Mouse (Mus musculus) neural tube, embryonic 12.5 days (tissue): ENCODE measurements at regions not wholly inside any gene's neighbourhood (a gene's known extent, or its start where the extent isn't known, plus 50 kb on each side); places are given as distances from the start of the nearest gene placed in this dataset.
A peak's percentile ranks its signal among the peaks of the same experiment; 100 is the strongest.

Experiments used
- ATAC-seq: fragments of 200-750 bp; cut with Nextera tagmentation; 2 replicates; pipeline ENCODE4 v1.8.0; 2017; ENCODE audit warnings: low read depth, mild to moderate bottlenecking, moderate TSS enrichment, moderate library complexity; ENCODE audit not compliant: low FRiP score
- H3K27ac ChIP-seq: fragments of 300-500 bp; sonication (generic); 2 replicates; pipeline ENCODE4 v1.5.1; 2016
- H3K27me3 ChIP-seq: fragments of 300-500 bp; sonication (generic); replicated peaks from 2 replicates; pipeline ENCODE4 v1.6.1; 2016; ENCODE audit warnings: mild to moderate bottlenecking
- H3K36me3 ChIP-seq: fragments of 300-500 bp; sonication (generic); 2 replicates; pipeline ENCODE4 v1.6.1; 2016; ENCODE audit warnings: mild to moderate bottlenecking
- H3K4me1 ChIP-seq: fragments of 300-500 bp; sonication (generic); 2 replicates; pipeline ENCODE4 v1.6.1; 2016
- H3K4me2 ChIP-seq: fragments of 300-500 bp; sonication (generic); replicated peaks from 2 replicates; pipeline ENCODE4 v1.6.1; 2016; ENCODE audit warnings: mild to moderate bottlenecking
- H3K4me3 ChIP-seq: fragments of 300-500 bp; sonication (generic); 2 replicates; pipeline ENCODE4 v1.5.1; 2016
- H3K9ac ChIP-seq: fragments of 300-500 bp; sonication (generic); 2 replicates; pipeline ENCODE4 v1.6.1; 2016; ENCODE audit warnings: mild to moderate bottlenecking
- H3K9me3 ChIP-seq: fragments of 300-500 bp; sonication (generic); 2 replicates; pipeline ENCODE4 v1.6.1; 2016; ENCODE audit warnings: mild to moderate bottlenecking
- WGBS: fragments of 180-500 bp; shearing (Covaris S2); methylation state at CpG from one replicate; pipeline ENCODE4 v1.1.7; 2016; 5-methylcytosine and 5-hydroxymethylcytosine counted together

- no peaks in the 10 kb centered on the region for H3K36me3 ChIP-seq
- H3K27ac ChIP-seq, result no peak overlapping the region
- H3K9me3 ChIP-seq, result no peaks in the 10 kb centered on the region
- WGBS, result 76% methylated on average over 1 of the region's 1 CpGs
- H3K27me3 ChIP-seq, result no peaks in the 10 kb centered on the region
- H3K4me1 ChIP-seq, result no peaks in the 10 kb centered on the region
- no peak overlapping the region for H3K9ac ChIP-seq
- H3K4me3 ChIP-seq, result no peak overlapping the region
- no peak overlapping the region for H3K4me2 ChIP-seq
- no peak for ATAC-seq
These were observed 107.8 kb downstream of the Basp1 start for GRCm38 (mm10) chr15:25305801-25306200.

- no peaks in the 10 kb centered on the region for H3K27me3 ChIP-seq
- no peak overlapping the region for H3K4me3 ChIP-seq
- no peak overlapping the region for H3K27ac ChIP-seq
- H3K36me3 ChIP-seq, result no peaks in the 10 kb centered on the region
- no peak overlapping the region for H3K9ac ChIP-seq
- no peak for ATAC-seq
- H3K4me2 ChIP-seq, result no peak overlapping the region
- no peaks in the 10 kb centered on the region for H3K4me1 ChIP-seq
- WGBS, result 85% methylated on average over 3 of the region's 3 CpGs
- no peaks in the 10 kb centered on the region for H3K9me3 ChIP-seq
These were observed 110.2 kb downstream of the Basp1 start for GRCm38 (mm10) chr15:25303379-25303778.

GRCm38 (mm10) chr15:25302671-25303294 is 110.8 kb downstream of the Basp1 start:
- no peaks in the 10 kb centered on the region for H3K4me1 ChIP-seq
- no peak overlapping the region for H3K4me3 ChIP-seq
- H3K27ac ChIP-seq, result no peak overlapping the region
- H3K36me3 ChIP-seq, result no peaks in the 10 kb centered on the region
- 77% methylated on average over 8 of the region's 8 CpGs for WGBS
- H3K27me3 ChIP-seq, result no peaks in the 10 kb centered on the region
- ATAC-seq, result no peak
- H3K9me3 ChIP-seq, result no peaks in the 10 kb centered on the region
- H3K9ac ChIP-seq, result no peak overlapping the region
- no peak overlapping the region for H3K4me2 ChIP-seq

GRCm38 (mm10) chr15:25301810-25302209 is 111.8 kb downstream of the Basp1 start:
- WGBS, result 72% methylated on average over 3 of the region's 3 CpGs
- ATAC-seq, result no peak
- no peaks in the 10 kb centered on the region for H3K36me3 ChIP-seq

GRCm38 (mm10) chr15:25297278-25297677 is 116.3 kb downstream of the Basp1 start:
- Histone ChIP-seq H3K4me1 (no peaks in the 10 kb centered on the region), H3K9ac (no peak overlapping the region), H3K9me3 (no peaks in the 10 kb centered on the region), H3K27ac (no peak overlapping the region), H3K27me3 (no peaks in the 10 kb centered on the region), H3K4me3 (no peak overlapping the region), H3K4me2 (no peak overlapping the region), H3K36me3 (no peaks in the 10 kb centered on the region)
- no peak for ATAC-seq
- 82% methylated on average over 5 of the region's 5 CpGs for WGBS

More at GRCm38 (mm10) chr15:25301810-25302209, 111.8 kb downstream of the Basp1 start:
- H3K4me3 ChIP-seq, result no peak overlapping the region
- H3K4me1 ChIP-seq, result no peaks in the 10 kb centered on the region
- no peak overlapping the region for H3K9ac ChIP-seq
- no peak overlapping the region for H3K27ac ChIP-seq
- no peaks in the 10 kb centered on the region for H3K9me3 ChIP-seq
- H3K27me3 ChIP-seq, result no peaks in the 10 kb centered on the region
- no peak overlapping the region for H3K4me2 ChIP-seq

GRCm38 (mm10) chr15:25296714-25297113 is 116.8 kb downstream of the Basp1 start:
- Histone ChIP-seq H3K27ac (no peak overlapping the region), H3K9me3 (no peaks in the 10 kb centered on the region), H3K27me3 (no peaks in the 10 kb centered on the region), H3K36me3 (no peaks in the 10 kb centered on the region), H3K9ac (no peak overlapping the region), H3K4me2 (no peak overlapping the region), H3K4me3 (no peak overlapping the region), H3K4me1 (no peaks in the 10 kb centered on the region)
- ATAC-seq, result no peak
- 89% methylated on average over 11 of the region's 11 CpGs for WGBS

- no peak overlapping the region for H3K4me2 ChIP-seq
- WGBS, result 95% methylated on average over 6 of the region's 6 CpGs
These were observed 117.8 kb downstream of the Basp1 start for GRCm38 (mm10) chr15:25295753-25296152.

GRCm38 (mm10) chr15:25291231-25291691 is 122.3 kb downstream of the Basp1 start:
- Histone ChIP-seq H3K27ac (no peak overlapping the region), H3K9me3 (no peaks in the 10 kb centered on the region), H3K4me1 (no peaks in the 10 kb centered on the region), H3K36me3 (no peaks in the 10 kb centered on the region), H3K4me3 (no peak overlapping the region), H3K4me2 (no peak overlapping the region), H3K27me3 (peaks cover under 1% of the 10 kb centered on the region; the same call in 1 of the 2 replicates), H3K9ac (no peak overlapping the region)
- 60% methylated on average over 10 of the region's 10 CpGs for WGBS
- ATAC-seq, result peak; percentile 65; the same call in 1 of the 2 replicates

More at GRCm38 (mm10) chr15:25295753-25296152, 117.8 kb downstream of the Basp1 start:
- Histone ChIP-seq H3K27ac (no peak overlapping the region), H3K9ac (no peak overlapping the region), H3K4me3 (no peak overlapping the region), H3K9me3 (no peaks in the 10 kb centered on the region), H3K27me3 (no peaks in the 10 kb centered on the region), H3K36me3 (no peaks in the 10 kb centered on the region), H3K4me1 (no peaks in the 10 kb centered on the region)
- ATAC-seq, result no peak

GRCm38 (mm10) chr15:25287850-25288249 is 125.7 kb downstream of the Basp1 start:
- Histone ChIP-seq H3K9ac (no peak overlapping the region), H3K4me3 (no peak overlapping the region), H3K27ac (no peak overlapping the region), H3K4me2 (no peak overlapping the region), H3K9me3 (no peaks in the 10 kb centered on the region), H3K27me3 (peaks cover 3% of the 10 kb centered on the region; the same call in 1 of the 2 replicates), H3K4me1 (peaks cover 14% of the 10 kb centered on the region), H3K36me3 (no peaks in the 10 kb centered on the region)
- no peak for ATAC-seq
- WGBS, result 59% methylated on average over 3 of the region's 3 CpGs

- H3K27ac ChIP-seq, result no peak overlapping the region
- H3K27me3 ChIP-seq, result peaks cover 3% of the 10 kb centered on the region; the same call in 1 of the 2 replicates
- no peak overlapping the region for H3K4me3 ChIP-seq
- peak; percentile 92 for ATAC-seq
- H3K9ac ChIP-seq, result no peak overlapping the region
- no peaks in the 10 kb centered on the region for H3K9me3 ChIP-seq
- 0 out of 2 replicates have a peak overlapping the region, but pooled peaks have one; percentile 10 for H3K4me2 ChIP-seq
- peaks cover 20% of the 10 kb centered on the region for H3K4me1 ChIP-seq
- 32% methylated on average over 17 of the region's 17 CpGs for WGBS
- no peaks in the 10 kb centered on the region for H3K36me3 ChIP-seq
These were observed 129.0 kb downstream of the Basp1 start for GRCm38 (mm10) chr15:25284354-25285199.

- no peak overlapping the region for H3K4me2 ChIP-seq
- H3K4me1 ChIP-seq, result peaks cover 23% of the 10 kb centered on the region
- no peaks in the 10 kb centered on the region for H3K9me3 ChIP-seq
- no peak overlapping the region for H3K27ac ChIP-seq
- H3K9ac ChIP-seq, result no peak overlapping the region
- 88% methylated on average over 2 of the region's 2 CpGs for WGBS
- H3K36me3 ChIP-seq, result no peaks in the 10 kb centered on the region
- ATAC-seq, result 0 out of 2 replicates have a peak, but pooled peaks have one; percentile 26
- H3K4me3 ChIP-seq, result no peak overlapping the region
- peaks cover 3% of the 10 kb centered on the region; the same call in 1 of the 2 replicates for H3K27me3 ChIP-seq
These were observed 129.9 kb downstream of the Basp1 start for GRCm38 (mm10) chr15:25283713-25284112.

- H3K4me2 ChIP-seq, result no peak overlapping the region
- H3K36me3 ChIP-seq, result no peaks in the 10 kb centered on the region
- 35% methylated on average over 9 of the region's 9 CpGs for WGBS
- H3K27ac ChIP-seq, result no peak overlapping the region
- peaks cover 27% of the 10 kb centered on the region for H3K4me1 ChIP-seq
- no peak overlapping the region for H3K9ac ChIP-seq
- no peaks in the 10 kb centered on the region for H3K9me3 ChIP-seq
- H3K27me3 ChIP-seq, result peaks cover 3% of the 10 kb centered on the region; the same call in 1 of the 2 replicates
- ATAC-seq, result no peak
- H3K4me3 ChIP-seq, result no peak overlapping the region
These were observed 131.2 kb downstream of the Basp1 start for GRCm38 (mm10) chr15:25282346-25282745.
